18 mouse cellular contexts compared by ENCODE assay signal in genomic region chr11:98384216-98384615, GRCm38 (mm10). TPM values are rescaled to one million over a fixed set of nuclear protein-coding genes. Genes with fewer than 3 reads are reported as not detected.
DNase-seq lines count a peak whose midpoint lies in the region; ATAC-seq and TF ChIP-seq lines count a peak whose summit lies in the region.
"Had no signal": no experiment of that assay in that cellular context is flagged by ENCODE, and none has a peak within 500 bp of the region (broad histone marks: within the 10 kb centered on the region; RNA-seq: fewer than 3 reads in every experiment).

No protein-coding gene starts in this region.

- H3K27ac ChIP-seq in forebrain, embryonic 16.5 days (ENCODE audit: low read length), result no peak overlapping the region
- H3K27ac ChIP-seq in forebrain, embryonic 12.5 days, result no peak overlapping the region
- H3K27ac ChIP-seq in heart, embryonic 13.5 days (replicated peaks), result peak overlapping the region; percentile 92
- peak overlapping the region; percentile 31; the same call in 1 of the 2 replicates for H3K27ac ChIP-seq in kidney, postnatal 0 days
- H3K27ac ChIP-seq in heart, embryonic 16.5 days (ENCODE audit: low read length), result peak overlapping the region; percentile 95
- H3K27ac ChIP-seq: forebrain, embryonic 13.5 days; limb, embryonic 15.5 days; macrophage; midbrain, embryonic 15.5 days had no signal

- no peak for TF ChIP-seq CTCF in kidney, postnatal 0 days (IDR thresholded peaks at IDR 0.05; ENCODE audit: low read depth)

- peaks cover 9% of the 10 kb centered on the region for H3K4me1 ChIP-seq in forebrain, embryonic 16.5 days (replicated peaks; ENCODE audit: control insufficient read depth, insufficient read depth, low read length)
- peaks cover 6% of the 10 kb centered on the region; the same call in 1 of the 2 replicates for H3K4me1 ChIP-seq in forebrain, embryonic 12.5 days
- peaks cover 76% of the 10 kb centered on the region for H3K4me1 ChIP-seq in heart, embryonic 13.5 days
- 0 out of 2 replicates have a peak, but pooled peaks cover 9% of the 10 kb centered on the region for H3K4me1 ChIP-seq in kidney, postnatal 0 days (replicated peaks; ENCODE audit: insufficient read depth, low read length)
- peaks cover 49% of the 10 kb centered on the region for H3K4me1 ChIP-seq in heart, embryonic 16.5 days (ENCODE audit: control insufficient read depth, insufficient read depth, low read length)
- H3K4me1 ChIP-seq: midbrain, embryonic 15.5 days had no signal

- H3K9me3 ChIP-seq in forebrain, embryonic 16.5 days (ENCODE audit: control insufficient read depth, low read length), result no peaks in the 10 kb centered on the region
- no peaks in the 10 kb centered on the region for H3K9me3 ChIP-seq in forebrain, embryonic 12.5 days
- H3K9me3 ChIP-seq in heart, embryonic 13.5 days, result no peaks in the 10 kb centered on the region
- H3K9me3 ChIP-seq in kidney, postnatal 0 days (replicated peaks; ENCODE audit: low read length), result no peaks in the 10 kb centered on the region
- H3K9me3 ChIP-seq in heart, embryonic 16.5 days (replicated peaks; ENCODE audit: control insufficient read depth, low read length), result no peaks in the 10 kb centered on the region
- H3K9me3 ChIP-seq: forebrain, embryonic 13.5 days; limb, embryonic 15.5 days; midbrain, embryonic 15.5 days had no signal

- no peak for ATAC-seq in forebrain, embryonic 16.5 days
- ATAC-seq in forebrain, embryonic 12.5 days (ENCODE audit: low FRiP score), result no peak
- ATAC-seq in heart, embryonic 13.5 days (ENCODE audit: extremely low read depth, insufficient number of reproducible peaks, low FRiP score, low TSS enrichment), result no peak
- ATAC-seq in kidney, postnatal 0 days (replicated peaks; ENCODE audit: low FRiP score, low read depth), result no peak
- no peak for ATAC-seq in heart, embryonic 16.5 days (replicated peaks; ENCODE audit: extremely low read depth, insufficient read depth, low FRiP score)
- ATAC-seq: forebrain, embryonic 13.5 days; midbrain, embryonic 15.5 days had no signal

- no peak overlapping the region for H3K4me2 ChIP-seq in forebrain, embryonic 16.5 days (ENCODE audit: low read length)
- H3K4me2 ChIP-seq in forebrain, embryonic 12.5 days, result no peak overlapping the region
- H3K4me2 ChIP-seq in heart, embryonic 13.5 days, result peak overlapping the region; percentile 69
- H3K4me2 ChIP-seq in kidney, postnatal 0 days (ENCODE audit: low read length), result no peak overlapping the region
- H3K4me2 ChIP-seq in heart, embryonic 16.5 days (ENCODE audit: low read depth, low read length), result peak overlapping the region; percentile 76
- H3K4me2 ChIP-seq: forebrain, embryonic 13.5 days; midbrain, embryonic 15.5 days had no signal

- H3K9ac ChIP-seq in forebrain, embryonic 16.5 days (replicated peaks; ENCODE audit: low read depth, low read length), result peak overlapping the region; percentile 15; the same call in 1 of the 2 replicates
- no peak overlapping the region for H3K9ac ChIP-seq in forebrain, embryonic 12.5 days
- peak overlapping the region; percentile 88 for H3K9ac ChIP-seq in heart, embryonic 13.5 days
- H3K9ac ChIP-seq in kidney, postnatal 0 days (ENCODE audit: low read depth, low read length), result no peak overlapping the region
- H3K9ac ChIP-seq in heart, embryonic 16.5 days (ENCODE audit: low read length), result peak overlapping the region; percentile 86
- H3K9ac ChIP-seq: limb, embryonic 15.5 days; midbrain, embryonic 15.5 days had no signal

- intact Hi-C loops in heart, postnatal 25 days (cut with DNase I), result no loop called here

- WGBS in forebrain, embryonic 16.5 days, result 66% methylated on average over 20 of the region's 20 CpGs
- 76% methylated on average over 20 of the region's 20 CpGs for WGBS in forebrain, embryonic 12.5 days
- WGBS in heart, embryonic 13.5 days, result 57% methylated on average over 20 of the region's 20 CpGs
- WGBS in kidney, postnatal 0 days, result 71% methylated on average over 20 of the region's 20 CpGs
- 37% methylated on average over 20 of the region's 20 CpGs for WGBS in heart, embryonic 16.5 days

- peaks cover 6% of the 10 kb centered on the region; the same call in 1 of the 2 replicates for H3K27me3 ChIP-seq in forebrain, embryonic 16.5 days (replicated peaks; ENCODE audit: control insufficient read depth, insufficient read depth, low read length)
- H3K27me3 ChIP-seq in forebrain, embryonic 12.5 days, result peaks cover 62% of the 10 kb centered on the region
- peaks cover 45% of the 10 kb centered on the region for H3K27me3 ChIP-seq in heart, embryonic 13.5 days (replicated peaks)
- peaks cover 14% of the 10 kb centered on the region for H3K27me3 ChIP-seq in kidney, postnatal 0 days (ENCODE audit: insufficient read depth, low read length)
- H3K27me3 ChIP-seq in heart, embryonic 16.5 days (ENCODE audit: control insufficient read depth, insufficient read depth, low read length), result peaks cover 9% of the 10 kb centered on the region; the same call in 1 of the 2 replicates

- DNase-seq in heart, postnatal 25 days (ENCODE audit: low spot score), result no peak
- DNase-seq in kidney, postnatal 0 days (ENCODE audit: low spot score), result no peak
- no peak for DNase-seq in kidney, postnatal 10 days
- DNase-seq in adrenal gland, postnatal 25 days, result no peak
- DNase-seq: cerebellum, adult 18-20 months; kidney, postnatal 14 days; lung, adult 18-20 months; right cerebral cortex, postnatal 25 days; thymus, postnatal 4 days had no signal

- no peak overlapping the region for H3K4me3 ChIP-seq in forebrain, embryonic 16.5 days (replicated peaks; ENCODE audit: low read length)
- no peak overlapping the region for H3K4me3 ChIP-seq in forebrain, embryonic 12.5 days (replicated peaks)
- peak overlapping the region; percentile 52 for H3K4me3 ChIP-seq in heart, embryonic 13.5 days
- no peak overlapping the region for H3K4me3 ChIP-seq in kidney, postnatal 0 days (replicated peaks; ENCODE audit: low read depth, low read length)
- peak overlapping the region; percentile 63 for H3K4me3 ChIP-seq in heart, embryonic 16.5 days (ENCODE audit: low read length)
- H3K4me3 ChIP-seq: forebrain, embryonic 13.5 days; limb, embryonic 15.5 days; midbrain, embryonic 15.5 days had no signal

- no peaks in the 10 kb centered on the region; the same call in 1 of the 2 replicates for H3K36me3 ChIP-seq in forebrain, embryonic 16.5 days (ENCODE audit: control insufficient read depth, insufficient read depth)
- H3K36me3 ChIP-seq in forebrain, embryonic 12.5 days (replicated peaks), result peaks cover 20% of the 10 kb centered on the region
- peaks cover 19% of the 10 kb centered on the region for H3K36me3 ChIP-seq in heart, embryonic 13.5 days
- H3K36me3 ChIP-seq in kidney, postnatal 0 days (ENCODE audit: insufficient read depth, low read length), result peaks cover 6% of the 10 kb centered on the region
- peaks cover 6% of the 10 kb centered on the region for H3K36me3 ChIP-seq in heart, embryonic 16.5 days (ENCODE audit: control insufficient read depth, insufficient read depth)
- H3K36me3 ChIP-seq: midbrain, embryonic 15.5 days had no signal

RNA-seq across cellular contexts. Expression of gene Tcap, which starts 0.6 kb away (rescaled TPM):
- polyA plus RNA-seq in forebrain, embryonic 16.5 days (2015; fragmentation: Nextera tagmentation; extraction: Ambion mirVana), result 0.23 and 0.26 TPM in 2 replicates
- 0.20 and 0.36 TPM in 2 replicates for polyA plus RNA-seq in forebrain, embryonic 12.5 days (2016; fragmentation: Nextera tagmentation; extraction: Ambion mirVana)
- polyA plus RNA-seq in heart, embryonic 13.5 days (2015; fragmentation: Nextera tagmentation; extraction: Ambion mirVana), result 159 and 184 TPM in 2 replicates
- total RNA-seq in heart, postnatal 25 days (2021), result 1,000 to 10,000 TPM; 1,084 to 2,520 TPM
- polyA plus RNA-seq in kidney, postnatal 0 days (2015; fragmentation: Nextera tagmentation; extraction: Ambion mirVana), result 1.8 and 2.1 TPM in 2 replicates
- 175 TPM in 2 replicates for polyA plus RNA-seq in heart, embryonic 16.5 days (2015; fragmentation: Nextera tagmentation; extraction: Ambion mirVana)
- total RNA-seq in adrenal gland, postnatal 25 days (2021), result 0.91 TPM in 1 of 2 replicates, not detected in the other
- polyA plus RNA-seq: midbrain, embryonic 15.5 days; testis, adult 2 months had no signal

RNA-seq across cellular contexts. Expression of gene Pnmt, which starts 2.0 kb away (rescaled TPM):
- 0.21 and 0.86 TPM in 2 replicates for polyA plus RNA-seq in forebrain, embryonic 16.5 days (2015; fragmentation: Nextera tagmentation; extraction: Ambion mirVana)
- 0.17 TPM in 1 of 2 replicates, not detected in the other for polyA plus RNA-seq in forebrain, embryonic 12.5 days (2016; fragmentation: Nextera tagmentation; extraction: Ambion mirVana)
- 1.3 and 1.5 TPM in 2 replicates for polyA plus RNA-seq in heart, embryonic 13.5 days (2015; fragmentation: Nextera tagmentation; extraction: Ambion mirVana)
- total RNA-seq in heart, postnatal 25 days (2021), result 1 to 10 TPM; 1.3 to 1.7 TPM
- 3.5 and 3.7 TPM in 2 replicates for polyA plus RNA-seq in kidney, postnatal 0 days (2015; fragmentation: Nextera tagmentation; extraction: Ambion mirVana)
- polyA plus RNA-seq in heart, embryonic 16.5 days (2015; fragmentation: Nextera tagmentation; extraction: Ambion mirVana), result 0.37 and 0.39 TPM in 2 replicates
- total RNA-seq in adrenal gland, postnatal 25 days (2021), result 458 and 547 TPM in 2 replicates
- polyA plus RNA-seq: forebrain, embryonic 13.5 days; macrophage had no signal

RNA-seq across cellular contexts. Expression of gene Pgap3, which starts 16.1 kb away (rescaled TPM):
- polyA plus RNA-seq in forebrain, embryonic 16.5 days (2015; fragmentation: Nextera tagmentation; extraction: Ambion mirVana), result 7.4 and 9.4 TPM in 2 replicates
- polyA plus RNA-seq in forebrain, embryonic 12.5 days (2016; fragmentation: Nextera tagmentation; extraction: Ambion mirVana), result 7.7 and 8.3 TPM in 2 replicates
- polyA plus RNA-seq in heart, embryonic 13.5 days (2015; fragmentation: Nextera tagmentation; extraction: Ambion mirVana), result 19.0 and 19.1 TPM in 2 replicates
- total RNA-seq in heart, postnatal 25 days (2021), result 1 to 10 TPM; 8.4 to 9.3 TPM
- 16.1 and 17.4 TPM in 2 replicates for polyA plus RNA-seq in kidney, postnatal 0 days (2015; fragmentation: Nextera tagmentation; extraction: Ambion mirVana)
- 18.0 and 19.0 TPM in 2 replicates for polyA plus RNA-seq in heart, embryonic 16.5 days (2015; fragmentation: Nextera tagmentation; extraction: Ambion mirVana)
- 3.6 and 6.5 TPM in 2 replicates for total RNA-seq in adrenal gland, postnatal 25 days (2021)

RNA-seq across cellular contexts. Expression of gene Stard3, which starts 26.0 kb away (rescaled TPM):
- polyA plus RNA-seq in forebrain, embryonic 16.5 days (2015; fragmentation: Nextera tagmentation; extraction: Ambion mirVana), result 52.8 and 56.3 TPM in 2 replicates
- 42.0 and 42.5 TPM in 2 replicates for polyA plus RNA-seq in forebrain, embryonic 12.5 days (2016; fragmentation: Nextera tagmentation; extraction: Ambion mirVana)
- 37.2 and 43.4 TPM in 2 replicates for polyA plus RNA-seq in heart, embryonic 13.5 days (2015; fragmentation: Nextera tagmentation; extraction: Ambion mirVana)
- total RNA-seq in heart, postnatal 25 days (2021), result 10 to 100 TPM; 19.7 to 24.9 TPM
- polyA plus RNA-seq in kidney, postnatal 0 days (2015; fragmentation: Nextera tagmentation; extraction: Ambion mirVana), result 42.4 and 42.8 TPM in 2 replicates
- polyA plus RNA-seq in heart, embryonic 16.5 days (2015; fragmentation: Nextera tagmentation; extraction: Ambion mirVana), result 43.0 and 43.2 TPM in 2 replicates
- total RNA-seq in adrenal gland, postnatal 25 days (2021), result 23.6 and 23.9 TPM in 2 replicates

RNA-seq across cellular contexts. Expression of gene Erbb2, which starts 28.1 kb away (rescaled TPM):
- polyA plus RNA-seq in forebrain, embryonic 16.5 days (2015; fragmentation: Nextera tagmentation; extraction: Ambion mirVana), result 4.9 and 6.2 TPM in 2 replicates
- 16.4 and 17.8 TPM in 2 replicates for polyA plus RNA-seq in forebrain, embryonic 12.5 days (2016; fragmentation: Nextera tagmentation; extraction: Ambion mirVana)
- polyA plus RNA-seq in heart, embryonic 13.5 days (2015; fragmentation: Nextera tagmentation; extraction: Ambion mirVana), result 48.1 and 49.0 TPM in 2 replicates
- total RNA-seq in heart, postnatal 25 days (2021), result 1 to 10 TPM; 7.7 to 9.2 TPM
- polyA plus RNA-seq in kidney, postnatal 0 days (2015; fragmentation: Nextera tagmentation; extraction: Ambion mirVana), result 36.1 and 41.1 TPM in 2 replicates
- polyA plus RNA-seq in heart, embryonic 16.5 days (2015; fragmentation: Nextera tagmentation; extraction: Ambion mirVana), result 34.1 and 41.9 TPM in 2 replicates
- total RNA-seq in adrenal gland, postnatal 25 days (2021), result 3.8 and 6.2 TPM in 2 replicates
- polyA plus RNA-seq: macrophage had no signal

Comparison
In these comparisons a context has a peak if more than half of its experiments do, and no peak if none do; other contexts are left out.
1. H3K9ac ChIP-seq: peak in forebrain, embryonic 16.5 days (single experiment), heart, embryonic 13.5 days (single experiment) and heart, embryonic 16.5 days (single experiment); none in forebrain, embryonic 12.5 days (single experiment) and kidney, postnatal 0 days (single experiment).
2. H3K27ac ChIP-seq: peak in heart, embryonic 13.5 days (single experiment), kidney, postnatal 0 days (single experiment) and heart, embryonic 16.5 days (single experiment); none in forebrain, embryonic 16.5 days (single experiment) and forebrain, embryonic 12.5 days (single experiment).
3. H3K4me2 ChIP-seq: peak in heart, embryonic 13.5 days (single experiment) and heart, embryonic 16.5 days (single experiment); none in forebrain, embryonic 16.5 days (single experiment), forebrain, embryonic 12.5 days (single experiment) and kidney, postnatal 0 days (single experiment).
4. H3K4me3 ChIP-seq: peak in heart, embryonic 13.5 days (single experiment) and heart, embryonic 16.5 days (single experiment); none in forebrain, embryonic 16.5 days (single experiment), forebrain, embryonic 12.5 days (single experiment) and kidney, postnatal 0 days (single experiment).
5. RNA of gene Tcap, which starts 0.6 kb away (polyA plus RNA-seq): 175 TPM in heart, embryonic 16.5 days and 159 to 184 TPM in heart, embryonic 13.5 days; 1.8 to 2.1 TPM in kidney, postnatal 0 days, 0.23 to 0.26 TPM in forebrain, embryonic 16.5 days and 0.20 to 0.36 TPM in forebrain, embryonic 12.5 days; every median in the first group is over 10 times any median in the second.